Mouse (Mus musculus): Measurements from ENCODE around the gene Cyp1a1.

GRCm38 (mm10) chr9:57638651-57639459 lies 48.9 kb upstream of the Cyp1a1 start:
- no peak for TF ChIP-seq CTCF (IDR thresholded peaks at IDR 0.05; ENCODE audit: low read depth, low read length)
- no peak for TF ChIP-seq GATA2 (IDR thresholded peaks at IDR 0.05; ENCODE audit: borderline replicate concordance, low read depth, low read length)
